Mouse (Mus musculus): Measurements from ENCODE around the gene Erp44.

DNA sequence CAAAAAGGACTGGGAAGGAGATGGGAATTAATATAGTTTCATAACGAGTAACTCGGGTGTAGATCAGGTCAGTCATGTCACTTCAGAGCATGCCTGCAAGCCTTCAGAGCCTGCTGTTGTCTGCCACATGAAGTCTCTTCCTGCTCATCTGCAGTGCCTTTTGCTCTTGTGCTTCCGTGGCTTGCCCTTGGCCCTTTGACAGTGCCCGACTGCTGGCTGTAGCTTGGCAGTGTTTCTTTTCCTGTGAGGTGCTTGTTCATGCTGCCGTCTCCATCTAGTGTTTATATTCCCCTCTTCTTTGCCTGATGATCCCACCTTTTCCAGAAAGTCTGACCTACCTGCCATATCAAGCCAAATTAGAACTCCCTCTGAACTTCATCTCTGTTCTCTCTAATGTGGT lies 115.5 kb downstream of the Erp44 start:
- TF ChIP-seq HCFC1 (IDR thresholded peaks at IDR 0.05; ENCODE audit: borderline replicate concordance, insufficient read depth, low read length) (no peak), MAFK (IDR thresholded peaks at IDR 0.05; ENCODE audit: insufficient read depth, low read depth, low read length) (no peak)

All from ES-E14 (cell line).